Mouse (Mus musculus) olfactory bulb, adult 2 months (tissue): ENCODE measurements around the gene Pqlc3.

Experiments used
- CTCF ChIP-seq: fragments of 200-500 bp; IDR thresholded peaks from 2 replicates; pipeline ENCODE4 v1.5.1; 2012; ENCODE audit warnings: low read depth, mild to moderate bottlenecking, low read length, moderate library complexity; ENCODE audit not compliant: insufficient read depth
- POLR2A ChIP-seq: fragments of 200-500 bp; IDR thresholded peaks from 2 replicates; pipeline ENCODE4 v1.6.1; 2012; ENCODE audit warnings: mild to moderate bottlenecking, low read depth, low read length, moderate library complexity; ENCODE audit not compliant: insufficient read depth

DNA sequence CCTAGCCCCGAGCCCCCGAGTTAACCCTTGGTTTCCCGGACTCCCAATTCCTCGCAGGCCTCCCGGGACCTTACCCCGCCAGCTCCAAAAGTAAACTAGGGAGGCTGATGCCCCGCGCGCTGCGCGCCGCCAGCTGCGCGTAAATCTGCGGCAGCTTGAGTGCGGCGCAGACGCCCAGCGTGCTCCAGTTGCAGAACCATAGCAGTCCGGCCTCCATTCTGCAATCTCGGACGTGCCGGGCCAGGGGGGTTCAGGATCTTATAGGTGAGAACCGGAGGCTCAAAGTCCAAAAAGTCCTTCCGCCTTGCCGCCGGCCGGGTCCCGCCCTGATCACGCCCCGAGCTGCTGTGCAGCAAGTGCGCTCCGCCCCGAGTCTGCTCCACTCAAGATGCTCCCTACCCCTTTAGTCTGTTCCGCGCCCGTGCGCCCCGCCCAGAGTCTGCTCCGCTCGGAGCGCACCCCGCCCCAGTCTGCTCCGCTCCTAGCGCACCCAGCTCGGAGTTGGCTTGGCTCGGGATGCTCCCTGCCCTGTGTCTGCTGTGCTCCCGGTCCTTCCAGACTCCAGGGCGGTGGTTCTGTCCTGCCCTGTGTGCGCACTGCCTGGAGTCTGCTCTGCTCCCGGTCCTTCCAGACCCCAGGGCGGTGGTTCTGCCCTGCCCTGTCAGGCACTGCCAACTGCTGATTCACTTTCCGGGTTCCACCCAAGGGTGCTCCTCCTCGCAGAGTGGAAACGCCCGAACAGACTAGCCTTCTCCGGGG lies at the start of gene Pqlc3:
- TF ChIP-seq POLR2A, result no peak
- no peak for TF ChIP-seq CTCF
